Mouse (Mus musculus): ENCODE data around the gene Tbc1d22a. TPM values are rescaled to one million over a fixed set of nuclear protein-coding genes. Genes with fewer than 3 reads are reported as not detected.

Tbc1d22a gene
- polyA plus RNA-seq, 1 experiment = 30.9 TPM

GRCm38 (mm10) chr15:86309213-86309829, 95.1 kb downstream of the Tbc1d22a start:
- 88% methylated on average over 5 of the region's 5 CpGs for WGBS
- DNase-seq (ENCODE audit: low read depth, low spot score) = no peak

GRCm38 (mm10) chr15:86320803-86321510, 106.7 kb downstream of the Tbc1d22a start:
- DNase-seq (ENCODE audit: low read depth, low spot score) = no peak
- 89% methylated on average over 19 of the region's 19 CpGs for WGBS

- no peak for DNase-seq (ENCODE audit: low read depth, low spot score)
Measured at GRCm38 (mm10) chr15:86326341-86326740, 112.1 kb downstream of the Tbc1d22a start.

GRCm38 (mm10) chr15:86329911-86330310, 115.7 kb downstream of the Tbc1d22a start:
- DNase-seq (ENCODE audit: low read depth, low spot score) = no peak
- 91% methylated on average over 7 of the region's 7 CpGs for WGBS

More at GRCm38 (mm10) chr15:86326341-86326740, 112.1 kb downstream of the Tbc1d22a start:
- WGBS = 84% methylated on average over 4 of the region's 4 CpGs

GRCm38 (mm10) chr15:86330454-86330853, 116.2 kb downstream of the Tbc1d22a start:
- 88% methylated on average over 7 of the region's 7 CpGs for WGBS
- no peak for DNase-seq (ENCODE audit: low read depth, low spot score)

GRCm38 (mm10) chr15:86331501-86332245, 117.4 kb downstream of the Tbc1d22a start:
- no peak for DNase-seq (ENCODE audit: low read depth, low spot score)

GRCm38 (mm10) chr15:86333176-86333575, 118.9 kb downstream of the Tbc1d22a start:
- 96% methylated on average over 4 of the region's 4 CpGs for WGBS
- no peak for DNase-seq (ENCODE audit: low read depth, low spot score)

More at GRCm38 (mm10) chr15:86331501-86332245, 117.4 kb downstream of the Tbc1d22a start:
- WGBS = 72% methylated on average over 8 of the region's 8 CpGs

GRCm38 (mm10) chr15:86333606-86334005, 119.3 kb downstream of the Tbc1d22a start:
- 81% methylated on average over 2 of the region's 2 CpGs for WGBS
- DNase-seq (ENCODE audit: low read depth, low spot score) = no peak

GRCm38 (mm10) chr15:86334276-86334675, 120.0 kb downstream of the Tbc1d22a start:
- 88% methylated on average over 4 of the region's 4 CpGs for WGBS
- no peak for DNase-seq (ENCODE audit: low read depth, low spot score)

GRCm38 (mm10) chr15:86334745-86335144, 120.5 kb downstream of the Tbc1d22a start:
- no peak for DNase-seq (ENCODE audit: low read depth, low spot score)
- WGBS = 93% methylated on average over 9 of the region's 9 CpGs

- no peak for DNase-seq (ENCODE audit: low read depth, low spot score)
- WGBS = 91% methylated on average over 1 of the region's 1 CpGs
Measured at GRCm38 (mm10) chr15:86335781-86336180, 121.5 kb downstream of the Tbc1d22a start.

- 87% methylated on average over 10 of the region's 10 CpGs for WGBS
- no peak for DNase-seq (ENCODE audit: low read depth, low spot score)
Measured at GRCm38 (mm10) chr15:86337726-86338125, 123.5 kb downstream of the Tbc1d22a start.

GRCm38 (mm10) chr15:86339736-86340135, 125.5 kb downstream of the Tbc1d22a start:
- DNase-seq (ENCODE audit: low read depth, low spot score) = no peak
- 85% methylated on average over 2 of the region's 2 CpGs for WGBS

- DNase-seq (ENCODE audit: low read depth, low spot score) = no peak
- WGBS = 92% methylated on average over 6 of the region's 6 CpGs
Measured at GRCm38 (mm10) chr15:86340766-86341165, 126.5 kb downstream of the Tbc1d22a start.

GRCm38 (mm10) chr15:86342637-86343375, 128.5 kb downstream of the Tbc1d22a start:
- DNase-seq (ENCODE audit: low read depth, low spot score) = peak; percentile 32
- 42% methylated on average over 8 of the region's 8 CpGs for WGBS

GRCm38 (mm10) chr15:86344906-86345331, 130.7 kb downstream of the Tbc1d22a start:
- WGBS = 75% methylated on average over 8 of the region's 8 CpGs
- no peak for DNase-seq (ENCODE audit: low read depth, low spot score)

- WGBS = 60% methylated on average over 9 of the region's 9 CpGs
- no peak for DNase-seq (ENCODE audit: low read depth, low spot score)
Measured at GRCm38 (mm10) chr15:86345907-86346306, 131.6 kb downstream of the Tbc1d22a start.

GRCm38 (mm10) chr15:86346606-86347005, 132.3 kb downstream of the Tbc1d22a start:
- no peak for DNase-seq (ENCODE audit: low read depth, low spot score)

GRCm38 (mm10) chr15:86354932-86355331, 140.7 kb downstream of the Tbc1d22a start:
- 78% methylated on average over 2 of the region's 2 CpGs for WGBS
- no peak for DNase-seq (ENCODE audit: low read depth, low spot score)

More at GRCm38 (mm10) chr15:86346606-86347005, 132.3 kb downstream of the Tbc1d22a start:
- WGBS = 43% methylated on average over 3 of the region's 3 CpGs

GRCm38 (mm10) chr15:86355857-86356256, 141.6 kb downstream of the Tbc1d22a start:
- no peak for DNase-seq (ENCODE audit: low read depth, low spot score)
- WGBS = 83% methylated on average over 2 of the region's 2 CpGs

Measured in large intestine, adult 2 months (tissue).